Mouse (Mus musculus) embryonic facial prominence, embryonic 15.5 days (tissue): ENCODE measurements around the gene Acy3. TPM values are rescaled to one million over a fixed set of nuclear protein-coding genes. Genes with fewer than 3 reads are reported as not detected.
"Not testable (repeated sequence)": the region's sequence is repeated elsewhere in the genome, so short reads cannot be mapped to it uniquely, and the experiment has no call there.

Experiments
- ATAC-seq: fragments of 200-750 bp; cut with Nextera tagmentation; 2 replicates; pipeline ENCODE4 v1.8.0; 2017; ENCODE audit warnings: low read depth, moderate TSS enrichment; ENCODE audit not compliant: insufficient number of reproducible peaks, low FRiP score, low TSS enrichment
- H3K27ac ChIP-seq: fragments of 300-500 bp; sonication (generic); replicated peaks from 2 replicates; pipeline ENCODE4 v1.5.1; 2015; ENCODE audit warnings: mild to moderate bottlenecking, inconsistent platforms
- H3K27me3 ChIP-seq: fragments of 300-500 bp; sonication (generic); 2 replicates; pipeline ENCODE4 v1.6.1; 2015; ENCODE audit warnings: inconsistent platforms
- H3K36me3 ChIP-seq: fragments of 300-500 bp; sonication (generic); 2 replicates; pipeline ENCODE4 v1.6.1; 2015; ENCODE audit warnings: mild to moderate bottlenecking, inconsistent platforms
- H3K4me1 ChIP-seq: fragments of 300-500 bp; sonication (generic); 2 replicates; pipeline ENCODE4 v1.6.1; 2015; ENCODE audit warnings: inconsistent platforms
- H3K4me2 ChIP-seq: fragments of 300-500 bp; sonication (generic); replicated peaks from 2 replicates; pipeline ENCODE4 v1.6.1; 2015; ENCODE audit warnings: mild to moderate bottlenecking, inconsistent platforms
- H3K4me3 ChIP-seq: fragments of 300-500 bp; sonication (generic); replicated peaks from 2 replicates; pipeline ENCODE4 v1.5.1; 2015; ENCODE audit warnings: mild to moderate bottlenecking, inconsistent platforms
- H3K9ac ChIP-seq: fragments of 300-500 bp; sonication (generic); 2 replicates; pipeline ENCODE4 v1.6.1; 2015; ENCODE audit warnings: inconsistent platforms
- H3K9me3 ChIP-seq: fragments of 300-500 bp; sonication (generic); replicated peaks from 2 replicates; pipeline ENCODE4 v1.6.1; 2016; ENCODE audit warnings: inconsistent platforms
- WGBS: fragments of 180-500 bp; shearing (Covaris S2); methylation state at CpG from one replicate; pipeline ENCODE4 v1.1.7; 2015; 5-methylcytosine and 5-hydroxymethylcytosine counted together
- polyA plus RNA-seq: library from polyadenylated mRNA; unstranded; fragments of >200 nt; fragmentation: Nextera tagmentation; extraction: Ambion mirVana; gene quantifications from 2 replicates; pipeline ENCODE4 v1.2.1, GENCODE M21; 2015

Acy3 gene
- polyA plus RNA-seq, 1 experiment from 2014 or later = 6.0 TPM

DNA sequence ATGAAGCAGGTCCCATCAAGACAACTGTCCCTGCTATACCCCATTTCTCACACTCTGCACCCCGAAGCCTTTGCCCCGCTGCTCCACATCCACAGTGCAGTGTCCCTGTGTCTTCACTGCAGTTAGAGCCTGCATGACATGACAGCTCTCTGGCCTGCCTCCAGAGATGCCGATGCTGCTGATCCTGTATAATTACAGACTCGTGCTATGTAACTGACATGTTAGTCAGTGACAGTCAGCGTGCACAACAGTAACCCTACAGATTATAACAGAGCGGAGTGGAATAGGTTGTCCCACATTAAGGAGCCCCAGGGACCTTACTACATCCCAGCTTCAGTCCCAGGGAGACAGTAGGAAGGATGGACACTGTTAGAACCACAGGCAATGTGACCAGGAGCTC is 11.8 kb upstream of the Acy3 start:
- H3K4me1 ChIP-seq = peaks cover 12% of the 10 kb centered on the region
- H3K27me3 ChIP-seq, ATAC-seq, H3K4me3 ChIP-seq, H3K36me3 ChIP-seq, H3K27ac ChIP-seq, H3K4me2 ChIP-seq, H3K9me3 ChIP-seq, H3K9ac ChIP-seq: not testable (repeated sequence)
- WGBS = 58% methylated on average over 6 of the region's 6 CpGs

GRCm38 (mm10) chr19:3975866-3976265 is 10.5 kb upstream of the Acy3 start:
- Histone ChIP-seq H3K4me2 (no peak overlapping the region), H3K27ac (no peak overlapping the region), H3K4me1 (peaks cover 16% of the 10 kb centered on the region), H3K27me3 (no peaks in the 10 kb centered on the region), H3K4me3 (no peak overlapping the region), H3K9ac (no peak overlapping the region), H3K9me3 (no peaks in the 10 kb centered on the region), H3K36me3 (no peaks in the 10 kb centered on the region)
- ATAC-seq = no peak
- WGBS = 55% methylated on average over 2 of the region's 2 CpGs

- Histone ChIP-seq H3K9ac (no peak overlapping the region), H3K4me1 (peaks cover 8% of the 10 kb centered on the region), H3K27ac (no peak overlapping the region), H3K27me3 (no peaks in the 10 kb centered on the region), H3K36me3 (no peaks in the 10 kb centered on the region), H3K4me3 (no peak overlapping the region), H3K9me3 (no peaks in the 10 kb centered on the region), H3K4me2 (no peak overlapping the region)
- 11% methylated on average over 4 of the region's 4 CpGs for WGBS
- peak; percentile 70 for ATAC-seq
Measured at GRCm38 (mm10) chr19:3980309-3980708, 6.1 kb upstream of the Acy3 start.

GRCm38 (mm10) chr19:3980917-3981316 is 5.5 kb upstream of the Acy3 start:
- no peak overlapping the region for H3K9ac ChIP-seq
- no peak overlapping the region for H3K4me3 ChIP-seq
- peaks cover 8% of the 10 kb centered on the region for H3K4me1 ChIP-seq
- H3K27ac ChIP-seq = no peak overlapping the region
- no peaks in the 10 kb centered on the region for H3K36me3 ChIP-seq
- H3K27me3 ChIP-seq = no peaks in the 10 kb centered on the region
- no peaks in the 10 kb centered on the region for H3K9me3 ChIP-seq
- H3K4me2 ChIP-seq = no peak overlapping the region
- ATAC-seq = no peak
- 78% methylated on average over 9 of the region's 9 CpGs for WGBS

DNA sequence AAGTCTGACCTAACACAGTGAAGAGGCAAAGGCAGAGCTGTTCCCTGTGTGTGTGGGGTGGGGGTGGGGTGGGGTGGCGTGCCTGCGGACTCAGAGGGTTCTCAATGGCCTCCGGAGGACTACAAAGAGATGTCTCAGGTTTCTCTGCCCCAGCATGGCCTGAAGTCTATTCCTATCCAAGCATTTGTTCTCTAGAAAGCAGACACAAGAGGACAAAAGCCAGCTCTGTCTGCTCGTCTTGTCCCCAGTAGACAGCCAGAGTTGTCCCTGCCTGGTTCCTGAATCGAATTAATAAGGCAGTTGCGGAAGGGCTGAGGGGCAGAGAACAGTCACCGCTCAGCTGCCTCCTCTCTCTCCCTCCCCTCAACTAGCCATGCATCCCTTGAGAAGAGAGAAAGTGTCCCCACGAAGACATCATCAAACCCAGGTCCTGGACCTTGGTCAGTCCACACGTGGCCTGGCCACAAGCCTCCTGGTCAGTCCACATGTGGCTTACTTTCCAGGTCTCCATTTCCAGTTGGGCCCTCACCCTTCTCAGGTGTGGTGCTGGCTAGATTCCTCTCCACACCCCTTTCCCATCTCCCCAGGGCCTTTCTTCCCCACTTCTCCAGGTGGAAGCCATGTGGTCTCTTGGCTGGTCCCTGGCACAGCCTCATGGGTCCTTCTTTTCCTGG is 2.7 kb upstream of the Acy3 start:
- Histone ChIP-seq H3K9ac (no peak overlapping the region), H3K27me3 (no peaks in the 10 kb centered on the region), H3K4me1 (peaks cover 20% of the 10 kb centered on the region), H3K36me3 (no peaks in the 10 kb centered on the region), H3K9me3 (no peaks in the 10 kb centered on the region), H3K4me2 (no peak overlapping the region), H3K27ac (0 out of 2 replicates have a peak overlapping the region, but pooled peaks have one; percentile 6), H3K4me3 (no peak overlapping the region)
- WGBS = 36% methylated on average over 9 of the region's 9 CpGs
- ATAC-seq = no peak

DNA sequence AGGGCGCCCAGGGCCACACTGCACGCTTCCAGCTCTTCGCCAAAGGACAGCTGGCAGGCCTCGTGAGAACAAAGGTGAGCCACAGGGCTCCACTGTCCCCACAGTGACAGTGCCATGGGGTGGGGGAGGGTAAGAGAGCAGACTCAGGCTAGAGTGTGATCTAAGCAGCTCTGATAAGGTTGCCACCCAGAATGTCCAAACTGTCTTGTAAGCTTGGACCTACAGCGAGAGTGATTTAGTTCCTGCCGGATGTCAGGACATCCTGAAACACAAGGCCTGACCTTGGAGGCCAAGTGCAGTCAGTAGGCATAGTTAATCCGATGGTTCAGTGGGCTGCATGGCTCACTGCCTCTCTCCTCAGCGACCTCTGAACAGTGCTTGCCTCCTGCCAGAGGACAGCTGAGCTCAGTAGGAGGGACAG is 1.1 kb upstream of the Acy3 start:
- Histone ChIP-seq H3K9ac (no peak overlapping the region), H3K4me3 (no peak overlapping the region), H3K36me3 (no peaks in the 10 kb centered on the region), H3K27me3 (no peaks in the 10 kb centered on the region), H3K27ac (0 out of 2 replicates have a peak overlapping the region, but pooled peaks have one; percentile 24), H3K9me3 (no peaks in the 10 kb centered on the region), H3K4me2 (no peak overlapping the region), H3K4me1 (peaks cover 16% of the 10 kb centered on the region)
- ATAC-seq = no peak
- WGBS = 47% methylated on average over 8 of the region's 8 CpGs

DNA sequence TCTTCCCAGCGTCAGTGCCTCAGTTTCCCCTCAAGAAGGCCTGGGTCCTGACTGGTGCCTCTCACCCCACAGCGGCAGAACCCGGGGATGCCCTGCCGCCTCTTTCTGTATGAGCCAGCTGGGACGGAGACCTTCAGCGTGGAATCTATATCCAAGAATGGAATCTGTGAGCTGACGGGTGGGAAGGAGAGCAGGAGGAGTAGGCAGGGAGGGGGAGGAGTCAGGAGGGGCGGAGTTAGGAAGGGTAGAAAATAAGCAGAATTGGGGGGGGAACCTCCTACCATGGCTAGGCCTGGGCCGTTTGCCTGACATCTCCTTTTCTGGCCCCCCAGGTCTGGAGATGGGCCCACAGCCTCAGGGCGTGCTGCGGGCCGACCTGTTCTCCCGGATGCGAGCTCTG is 1.7 kb downstream of the Acy3 start:
- Histone ChIP-seq H3K4me1 (peaks cover 16% of the 10 kb centered on the region), H3K4me2 (no peak overlapping the region), H3K36me3 (no peaks in the 10 kb centered on the region), H3K27ac (no peak overlapping the region), H3K27me3 (no peaks in the 10 kb centered on the region), H3K4me3 (no peak overlapping the region), H3K9ac (no peak overlapping the region), H3K9me3 (no peaks in the 10 kb centered on the region)
- no peak for ATAC-seq
- WGBS = 82% methylated on average over 14 of the region's 14 CpGs

- no peak for ATAC-seq
- H3K27me3 ChIP-seq = no peaks in the 10 kb centered on the region
- no peak overlapping the region for H3K4me2 ChIP-seq
- peaks cover 14% of the 10 kb centered on the region for H3K4me1 ChIP-seq
- no peak overlapping the region for H3K4me3 ChIP-seq
- H3K9ac ChIP-seq = no peak overlapping the region
- H3K27ac ChIP-seq = no peak overlapping the region
- H3K36me3 ChIP-seq = no peaks in the 10 kb centered on the region
- WGBS = 85% methylated on average over 4 of the region's 4 CpGs
- no peaks in the 10 kb centered on the region for H3K9me3 ChIP-seq
Measured at GRCm38 (mm10) chr19:3988750-3989149, 2.4 kb downstream of the Acy3 start.

DNA sequence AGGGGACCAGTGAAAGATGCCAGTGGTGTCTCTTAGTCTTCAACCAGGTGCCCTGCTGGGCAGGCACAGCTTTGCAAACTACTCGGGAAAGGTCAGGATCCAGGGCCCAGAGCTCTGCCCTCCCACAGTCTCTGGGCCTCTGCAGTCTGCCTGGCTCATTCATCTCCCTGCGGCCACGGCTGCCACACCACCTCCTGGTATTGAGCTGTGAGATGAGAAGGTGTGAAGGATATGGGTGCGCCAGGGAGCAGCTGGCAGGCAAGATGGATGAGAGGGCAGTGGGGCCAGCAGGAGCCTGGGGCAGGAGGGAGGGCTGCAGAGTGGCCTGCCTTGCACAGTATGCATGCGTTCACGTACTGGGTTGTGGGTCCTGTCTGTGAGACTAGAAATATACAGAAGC is 4.4 kb downstream of the Acy3 start:
- Histone ChIP-seq H3K9ac (no peak overlapping the region), H3K27ac (no peak overlapping the region), H3K36me3 (no peaks in the 10 kb centered on the region), H3K27me3 (no peaks in the 10 kb centered on the region), H3K9me3 (no peaks in the 10 kb centered on the region), H3K4me1 (peaks cover 11% of the 10 kb centered on the region), H3K4me3 (no peak overlapping the region), H3K4me2 (no peak overlapping the region)
- ATAC-seq = no peak
- 61% methylated on average over 6 of the region's 6 CpGs for WGBS

- 93% methylated on average over 3 of the region's 3 CpGs for WGBS
- Histone ChIP-seq H3K4me2 (no peak overlapping the region), H3K36me3 (no peaks in the 10 kb centered on the region), H3K4me1 (peaks cover 5% of the 10 kb centered on the region), H3K4me3 (no peak overlapping the region), H3K27ac (no peak overlapping the region), H3K9ac (no peak overlapping the region), H3K9me3 (no peaks in the 10 kb centered on the region), H3K27me3 (no peaks in the 10 kb centered on the region)
- ATAC-seq = no peak
Measured at GRCm38 (mm10) chr19:3991562-3991961, 5.2 kb downstream of the Acy3 start.

DNA sequence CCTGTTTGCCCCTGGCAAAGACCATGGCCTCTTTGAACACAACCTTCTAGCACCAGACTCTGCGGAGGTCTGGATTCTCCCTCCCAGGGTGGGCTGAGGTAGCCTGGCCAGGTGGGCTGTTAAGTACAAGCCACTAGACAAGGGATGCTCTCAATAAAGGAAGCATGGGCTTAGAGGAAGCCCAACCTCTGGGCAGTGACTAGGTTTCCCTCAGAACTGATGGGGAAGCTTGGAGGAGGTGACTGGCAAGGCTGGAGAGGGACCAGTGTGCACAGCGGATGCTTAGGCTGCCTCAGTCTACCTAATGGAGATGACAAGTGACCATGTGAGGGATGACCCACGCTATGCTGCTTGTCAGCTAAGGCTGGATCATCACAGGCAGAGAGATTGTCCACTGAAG is 5.6 kb downstream of the Acy3 start:
- no peak overlapping the region for H3K9ac ChIP-seq
- ATAC-seq = no peak
- H3K4me1 ChIP-seq = peaks cover 1% of the 10 kb centered on the region; the same call in 1 of the 2 replicates
- H3K4me2 ChIP-seq = no peak overlapping the region
- H3K36me3 ChIP-seq = no peaks in the 10 kb centered on the region
- no peak overlapping the region for H3K27ac ChIP-seq
- H3K9me3 ChIP-seq = no peaks in the 10 kb centered on the region
- H3K4me3 ChIP-seq = no peak overlapping the region
- 77% methylated on average over 3 of the region's 3 CpGs for WGBS
- no peaks in the 10 kb centered on the region for H3K27me3 ChIP-seq

- no peak for ATAC-seq
- no peak within 1 kb of the TSS for H3K9ac ChIP-seq
- 43% methylated on average over 5 of the region's 5 CpGs for WGBS
- no peaks in the 10 kb centered on the region for H3K27me3 ChIP-seq
- no peak within 1 kb of the TSS for H3K4me2 ChIP-seq
- no peaks in the 10 kb centered on the region for H3K9me3 ChIP-seq
- no peaks in the 10 kb centered on the region for H3K36me3 ChIP-seq
- H3K4me3 ChIP-seq = no peak within 1 kb of the TSS
- no peaks in the 10 kb centered on the region; the same call in 1 of the 2 replicates for H3K4me1 ChIP-seq
- no peak within 1 kb of the TSS for H3K27ac ChIP-seq
Measured at GRCm38 (mm10) chr19:3992416-3992815, 6.0 kb downstream of the Acy3 start, which contains the start of gene Tbx10. TSS of gene Tbx10 (plus strand) at chr19:3992752.
